Mouse (Mus musculus) brain, embryonic 18.5 days (tissue): ENCODE measurements around the gene Trpv2.
"Not testable (repeated sequence)": the region's sequence is repeated elsewhere in the genome, so short reads cannot be mapped to it uniquely, and the experiment has no call there.

Experiments used
- DNase-seq: peaks from one replicate; pipeline ENCODE4 v3.0.0-alpha.2; 2012; ENCODE audit warnings: low read depth, low spot score

The Trpv2 gene

DNA sequence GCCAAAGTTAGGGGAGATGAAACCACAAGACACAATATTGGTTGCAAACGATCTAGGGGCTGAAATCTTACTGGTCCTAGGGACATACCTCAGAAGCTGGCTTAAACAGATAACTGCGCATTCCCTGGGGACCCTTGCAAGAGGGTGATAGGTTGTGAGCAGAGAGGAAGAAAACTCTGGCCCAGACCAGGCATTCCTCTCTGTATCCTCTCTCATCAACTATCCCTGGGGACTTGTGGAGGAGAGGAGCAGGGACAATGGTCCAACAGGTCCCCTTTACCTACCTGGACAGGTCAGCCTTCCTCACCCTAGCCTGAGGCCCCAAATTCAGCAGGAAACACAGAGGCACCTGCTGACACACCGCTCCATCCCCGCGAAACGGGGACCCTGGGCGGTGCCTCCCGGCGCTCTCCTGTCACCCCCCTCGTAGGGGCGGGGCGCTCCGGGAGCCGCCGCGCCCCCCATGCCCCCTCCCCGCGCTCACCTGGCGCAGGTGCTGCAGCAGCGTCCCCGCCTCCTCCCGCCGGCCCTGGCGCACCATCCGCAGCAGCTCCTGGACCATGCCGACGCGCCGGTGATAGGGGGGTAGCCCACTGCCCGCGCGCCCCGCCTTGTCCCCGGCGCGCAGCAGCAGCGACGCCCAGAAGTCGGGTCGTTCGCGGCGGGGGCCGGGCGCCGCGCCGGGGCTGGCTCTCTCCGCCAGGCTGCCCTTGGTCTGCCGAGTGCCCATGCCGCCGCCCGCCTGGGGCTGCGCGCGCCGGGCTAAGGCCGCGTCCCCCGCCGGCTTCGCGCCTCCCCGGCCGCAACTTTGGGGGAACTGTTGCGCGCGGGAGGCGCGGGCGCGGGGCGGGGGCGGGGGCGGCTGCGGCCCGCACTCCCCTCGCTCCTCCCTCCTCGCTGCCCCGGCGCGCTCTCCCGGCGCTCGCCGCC is 73.6 kb downstream of the Trpv2 start, which contains the start of gene Lrrc75a:
Gene Lrrc75a, minus strand, starts transcription at position 863 of the 930 bp plus-strand sequence.
- no peak for DNase-seq

DNA sequence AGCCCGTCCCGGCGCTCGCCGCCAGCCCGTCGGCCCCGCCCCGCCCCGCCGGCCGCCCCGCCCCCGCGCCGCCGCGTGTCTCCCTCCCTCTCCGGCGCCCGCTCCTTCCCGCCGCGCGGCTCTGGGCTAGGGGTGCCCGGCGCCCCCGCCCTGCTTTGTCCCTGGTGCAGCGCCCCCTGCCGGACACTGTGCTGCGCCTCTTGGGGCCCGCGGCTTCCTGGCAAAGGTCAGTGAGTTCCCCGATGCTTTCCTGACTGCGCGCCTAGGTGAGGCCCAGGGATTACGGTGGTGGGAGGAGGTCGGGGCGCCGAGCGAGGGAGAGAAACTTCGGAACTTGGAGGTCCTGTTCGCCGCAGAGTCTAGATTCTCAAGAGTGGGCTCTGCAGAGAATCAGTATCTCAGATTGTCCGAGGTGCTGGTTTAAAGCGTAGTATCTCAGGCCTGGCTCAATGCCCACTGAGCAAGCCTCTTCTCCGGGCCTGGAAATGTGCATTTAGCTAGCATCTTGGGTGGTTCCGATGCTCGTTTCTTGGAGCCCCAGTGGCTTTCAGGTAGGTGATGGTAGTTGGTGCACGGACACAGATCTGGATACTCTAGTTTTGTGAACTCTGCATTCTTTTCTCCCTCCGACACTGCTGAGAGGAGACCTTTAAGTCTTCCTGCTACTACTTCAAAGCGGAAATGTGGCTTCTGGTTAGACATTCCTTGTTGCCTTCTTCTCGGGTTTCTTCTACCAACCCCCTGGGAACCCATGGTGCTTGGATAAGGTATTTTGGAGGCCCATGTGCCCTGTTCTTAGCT is 74.5 kb downstream of the Trpv2 start, which contains the start of gene Mmgt2:
Gene Mmgt2, plus strand, starts transcription at position 74 of the 801 bp plus-strand sequence.
- DNase-seq = no peak

DNA sequence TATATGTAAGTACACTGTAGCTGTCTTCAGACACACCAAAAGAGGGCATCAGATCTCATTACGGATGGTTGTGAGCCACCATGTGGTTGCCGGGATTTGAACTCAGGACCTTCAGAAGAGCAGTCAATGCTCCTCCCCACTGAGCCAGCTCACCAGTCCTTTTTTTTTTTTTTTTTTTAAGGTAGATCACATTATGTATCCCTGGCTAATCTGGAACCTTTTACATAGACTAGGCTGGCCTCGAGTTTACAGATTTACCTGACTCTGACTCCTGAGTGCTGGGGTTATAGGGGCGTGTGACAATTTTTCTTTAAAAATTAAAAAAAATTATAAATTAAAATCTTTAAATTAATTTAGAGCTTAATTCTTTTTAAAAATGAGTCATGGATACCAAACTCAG is 75.5 kb downstream of the Trpv2 start:
- not testable (repeated sequence) for DNase-seq
